Mouse (Mus musculus): ENCODE measurements around the gene Plekha6.

The Plekha6 gene

GRCm38 (mm10) chr1:133126365-133126740 lies 37.7 kb upstream of the Plekha6 start:
- Histone ChIP-seq H3K36me3 (ENCODE audit: insufficient read depth, low read length) (no peaks in the 10 kb centered on the region), H3K4me1 (replicated peaks; ENCODE audit: low read depth, low read length) (peaks cover 55% of the 10 kb centered on the region), H3K4me3 (replicated peaks; ENCODE audit: low read length) (peak overlapping the region; percentile 11; the same call in 1 of the 2 replicates), H3K9me3 (ENCODE audit: low read length) (no peaks in the 10 kb centered on the region), H3K27me3 (ENCODE audit: insufficient read depth, low read length) (no peaks in the 10 kb centered on the region)
- TF ChIP-seq POU5F1 (IDR thresholded peaks at IDR 0.05; ENCODE audit: borderline replicate concordance, low read length) (no peak), NANOG (IDR thresholded peaks at IDR 0.05; ENCODE audit: borderline replicate concordance, low read length) (no peak), CTCF (conservative IDR thresholded peaks at IDR 0.05; ENCODE audit: low read length) (no peak)

GRCm38 (mm10) chr1:133127328-133127727 lies 36.7 kb upstream of the Plekha6 start:
- TF ChIP-seq CTCF (conservative IDR thresholded peaks at IDR 0.05; ENCODE audit: low read length) (no peak), NANOG (IDR thresholded peaks at IDR 0.05; ENCODE audit: borderline replicate concordance, low read length) (no peak), POU5F1 (IDR thresholded peaks at IDR 0.05; ENCODE audit: borderline replicate concordance, low read length) (no peak)
- Histone ChIP-seq H3K4me3 (replicated peaks; ENCODE audit: low read length) (no peak overlapping the region), H3K36me3 (ENCODE audit: insufficient read depth, low read length) (peaks cover 6% of the 10 kb centered on the region), H3K27me3 (ENCODE audit: insufficient read depth, low read length) (no peaks in the 10 kb centered on the region), H3K9me3 (ENCODE audit: low read length) (no peaks in the 10 kb centered on the region), H3K4me1 (replicated peaks; ENCODE audit: low read depth, low read length) (peaks cover 55% of the 10 kb centered on the region)

- Histone ChIP-seq H3K4me3 (replicated peaks; ENCODE audit: low read length) (peak overlapping the region; percentile 99), H3K36me3 (ENCODE audit: insufficient read depth, low read length) (peaks cover 29% of the 10 kb centered on the region), H3K4me1 (replicated peaks; ENCODE audit: low read depth, low read length) (peaks cover 72% of the 10 kb centered on the region), H3K27me3 (ENCODE audit: insufficient read depth, low read length) (no peaks in the 10 kb centered on the region), H3K9me3 (ENCODE audit: low read length) (no peaks in the 10 kb centered on the region)
- TF ChIP-seq POU5F1 (IDR thresholded peaks at IDR 0.05; ENCODE audit: borderline replicate concordance, low read length) (no peak), NANOG (IDR thresholded peaks at IDR 0.05; ENCODE audit: borderline replicate concordance, low read length) (no peak), CTCF (conservative IDR thresholded peaks at IDR 0.05; ENCODE audit: low read length) (no peak)
Measured at GRCm38 (mm10) chr1:133129471-133130221, 34.4 kb upstream of the Plekha6 start.

GRCm38 (mm10) chr1:133130638-133131560 lies 33.1 kb upstream of the Plekha6 start, which contains the start of gene Ppp1r15b:
TSS of gene Ppp1r15b (plus strand) at chr1:133131143.
- H3K9me3 ChIP-seq (ENCODE audit: low read length), result no peaks in the 10 kb centered on the region
- TF ChIP-seq CTCF (conservative IDR thresholded peaks at IDR 0.05; ENCODE audit: low read length) (no peak), NANOG (IDR thresholded peaks at IDR 0.05; ENCODE audit: borderline replicate concordance, low read length) (no peak), POU5F1 (IDR thresholded peaks at IDR 0.05; ENCODE audit: borderline replicate concordance, low read length) (no peak)
- peaks cover 76% of the 10 kb centered on the region for H3K4me1 ChIP-seq (replicated peaks; ENCODE audit: low read depth, low read length)
- H3K36me3 ChIP-seq (ENCODE audit: insufficient read depth, low read length), result peaks cover 42% of the 10 kb centered on the region
- H3K4me3 ChIP-seq (replicated peaks; ENCODE audit: low read length), result peak within 1 kb of the TSS; percentile 99
- no peaks in the 10 kb centered on the region for H3K27me3 ChIP-seq (ENCODE audit: insufficient read depth, low read length)

GRCm38 (mm10) chr1:133131561-133131905 lies 32.5 kb upstream of the Plekha6 start:
- no peaks in the 10 kb centered on the region for H3K27me3 ChIP-seq (ENCODE audit: insufficient read depth, low read length)
- H3K4me1 ChIP-seq (replicated peaks; ENCODE audit: low read depth, low read length), result peaks cover 76% of the 10 kb centered on the region
- peak overlapping the region; percentile 99 for H3K4me3 ChIP-seq (replicated peaks; ENCODE audit: low read length)
- no peak for TF ChIP-seq CTCF (conservative IDR thresholded peaks at IDR 0.05; ENCODE audit: low read length)
- TF ChIP-seq POU5F1 (IDR thresholded peaks at IDR 0.05; ENCODE audit: borderline replicate concordance, low read length), result no peak
- TF ChIP-seq NANOG (IDR thresholded peaks at IDR 0.05; ENCODE audit: borderline replicate concordance, low read length), result no peak
- peaks cover 48% of the 10 kb centered on the region for H3K36me3 ChIP-seq (ENCODE audit: insufficient read depth, low read length)
- H3K9me3 ChIP-seq (ENCODE audit: low read length), result no peaks in the 10 kb centered on the region

- Histone ChIP-seq H3K27me3 (ENCODE audit: insufficient read depth, low read length) (no peaks in the 10 kb centered on the region), H3K9me3 (ENCODE audit: low read length) (no peaks in the 10 kb centered on the region), H3K36me3 (ENCODE audit: insufficient read depth, low read length) (peaks cover 52% of the 10 kb centered on the region), H3K4me3 (replicated peaks; ENCODE audit: low read length) (peak overlapping the region; percentile 99), H3K4me1 (replicated peaks; ENCODE audit: low read depth, low read length) (peaks cover 76% of the 10 kb centered on the region)
- TF ChIP-seq POU5F1 (IDR thresholded peaks at IDR 0.05; ENCODE audit: borderline replicate concordance, low read length) (no peak), CTCF (conservative IDR thresholded peaks at IDR 0.05; ENCODE audit: low read length) (no peak), NANOG (IDR thresholded peaks at IDR 0.05; ENCODE audit: borderline replicate concordance, low read length) (no peak)
Measured at GRCm38 (mm10) chr1:133131936-133132335, 32.1 kb upstream of the Plekha6 start.

GRCm38 (mm10) chr1:133132388-133133326 lies 31.4 kb upstream of the Plekha6 start:
- no peak for TF ChIP-seq CTCF (conservative IDR thresholded peaks at IDR 0.05; ENCODE audit: low read length)
- no peak for TF ChIP-seq POU5F1 (IDR thresholded peaks at IDR 0.05; ENCODE audit: borderline replicate concordance, low read length)
- H3K4me1 ChIP-seq (replicated peaks; ENCODE audit: low read depth, low read length), result peaks cover 73% of the 10 kb centered on the region
- no peaks in the 10 kb centered on the region for H3K9me3 ChIP-seq (ENCODE audit: low read length)
- H3K27me3 ChIP-seq (ENCODE audit: insufficient read depth, low read length), result no peaks in the 10 kb centered on the region
- H3K4me3 ChIP-seq (replicated peaks; ENCODE audit: low read length), result peak overlapping the region; percentile 99
- peaks cover 59% of the 10 kb centered on the region for H3K36me3 ChIP-seq (ENCODE audit: insufficient read depth, low read length)

Data from E14TG2a.4 (cell line).